Mouse (Mus musculus) heart, adult 2 months (tissue): Measurements from ENCODE around the gene C130026I21Rik.
"Not testable (repeated sequence)": the region's sequence is repeated elsewhere in the genome, so short reads cannot be mapped to it uniquely, and the experiment has no call there.

Experiments
- CTCF ChIP-seq: fragments of 200-600 bp; IDR thresholded peaks from 2 replicates; pipeline ENCODE4 v1.8.1; 2022; ENCODE audit warnings: antibody characterized with exemption, mild to moderate bottlenecking, moderate library complexity
- EP300 ChIP-seq: fragments of 200-500 bp; IDR thresholded peaks from 2 replicates; pipeline ENCODE4 v1.6.1; 2011; ENCODE audit warnings: low read depth, low read length, control low read depth; ENCODE audit not compliant: insufficient read depth
- POLR2A ChIP-seq: fragments of 200-500 bp; IDR thresholded peaks from 2 replicates; pipeline ENCODE4 v1.6.1; 2011; ENCODE audit warnings: mild to moderate bottlenecking, low read depth, low read length, control low read depth; ENCODE audit not compliant: insufficient read depth

GRCm38 (mm10) chr1:85198647-85199350, 71.6 kb downstream of the C130026I21Rik start:
- not testable (repeated sequence) for TF ChIP-seq CTCF, POLR2A, EP300
